Mouse (Mus musculus): ENCODE results near the gene Hivep1. TPM values are rescaled to one million over a fixed set of nuclear protein-coding genes. Genes with fewer than 3 reads are reported as not detected.

Hivep1 gene
- total and polyA plus RNA-seq, 3 experiments = 2.2 to 15.9 TPM; not detected in 1

GRCm38 (mm10) chr13:42052696-42053541, 1.1 kb downstream of the Hivep1 start (continued):
- TF ChIP-seq HCFC1 (IDR thresholded peaks at IDR 0.05; ENCODE audit: low read depth, low read length) = peak; percentile 40
- TF ChIP-seq NELFE (IDR thresholded peaks at IDR 0.05; ENCODE audit: low read depth, low read length) = peak; percentile 54; the same call in 1 of the 2 replicates
- TF ChIP-seq MYC (IDR thresholded peaks at IDR 0.05; ENCODE audit: low read depth, low read length) = no peak
- TF ChIP-seq USF2 (IDR thresholded peaks at IDR 0.05; ENCODE audit: borderline replicate concordance in 1 of 2, insufficient read depth in 1 of 2, low read depth in 1 of 2, low read length in 2 of 2) = peak; percentile 54 to 79
- peak; percentile 79 for TF ChIP-seq MAX (IDR thresholded peaks at IDR 0.05; ENCODE audit: low read length)
- peak; percentile 49; the same call in 1 of the 2 replicates for TF ChIP-seq ZNF384 (IDR thresholded peaks at IDR 0.05; ENCODE audit: low read depth, low read length)
- TF ChIP-seq RCOR1 (IDR thresholded peaks at IDR 0.05; ENCODE audit: low read depth, low read length) = no peak; the same call in 1 of the 2 replicates
- TF ChIP-seq MXI1 (IDR thresholded peaks at IDR 0.05; ENCODE audit: low read depth, low read length) = peak; percentile 47; the same call in 1 of the 2 replicates
- TF ChIP-seq SMC3 (IDR thresholded peaks at IDR 0.05; ENCODE audit: low read depth, low read length) = no peak
- TF ChIP-seq MEF2A (IDR thresholded peaks at IDR 0.05; ENCODE audit: extremely low read depth, insufficient replicate concordance, low read depth, low read length, poor library complexity, severe bottlenecking) = 0 out of 2 replicates have a peak, but pooled peaks have one; percentile 15
- no peak for TF ChIP-seq RAD21 (IDR thresholded peaks at IDR 0.05; ENCODE audit: low read depth, low read length)
- TF ChIP-seq TBP (IDR thresholded peaks at IDR 0.05; ENCODE audit: low read depth, low read length) = peak; percentile 97
- TF ChIP-seq POLR2AphosphoS5 (IDR thresholded peaks at IDR 0.05; ENCODE audit: borderline replicate concordance, low read depth, low read length) = no peak
- TF ChIP-seq GATA1 (IDR thresholded peaks at IDR 0.05; ENCODE audit: low read depth, low read length) = 0 out of 2 replicates have a peak, but pooled peaks have one; percentile 14
- TF ChIP-seq MYB (IDR thresholded peaks at IDR 0.05; ENCODE audit: low read depth, low read length) = no peak
- no peak for TF ChIP-seq EP300 (IDR thresholded peaks at IDR 0.05; ENCODE audit: low read depth in 1 of 2, low read length in 2 of 2)

- Histone ChIP-seq H3K9ac (ENCODE audit: control insufficient read depth, low read depth, low read length, poor library complexity, severe bottlenecking) (peak overlapping the region; percentile 78), H3K9me3 (replicated peaks; ENCODE audit: insufficient read depth, low read length) (no peaks in the 10 kb centered on the region), H3K36me3 (ENCODE audit: control insufficient read depth in 1 of 2, insufficient read depth in 2 of 2, low read length in 2 of 2) (peaks cover 0 to 24% of the 10 kb centered on the region in 2 experiments; a peak in 3 of 4 replicates), H3K79me2 (ENCODE audit: control insufficient read depth, insufficient read depth, low read length, poor library complexity) (peaks cover 3% of the 10 kb centered on the region; the same call in 1 of the 2 replicates), H3K4me1 (ENCODE audit: control insufficient read depth in 1 of 2, insufficient read depth in 2 of 2, low read length in 2 of 2) (peaks cover 7 to 16% of the 10 kb centered on the region in 2 experiments), H3K27me3 (ENCODE audit: control insufficient read depth in 1 of 2, insufficient read depth in 2 of 2, low read length in 2 of 2) (no peaks in the 10 kb centered on the region), H3K4me3 (ENCODE audit: control insufficient read depth in 1 of 2, insufficient read depth in 1 of 2, low read depth in 2 of 2, low read length in 2 of 2) (peak overlapping the region; percentile 63 to 74), H3K27ac (ENCODE audit: control insufficient read depth, low read depth, low read length) (peak overlapping the region; percentile 98)
- DNase-seq (ENCODE audit: low read depth, low spot score) = peak; percentile 63
- TF ChIP-seq TBP (IDR thresholded peaks at IDR 0.05; ENCODE audit: low read depth, low read length) = no peak
- TF ChIP-seq MAZ (IDR thresholded peaks at IDR 0.05; ENCODE audit: low read depth, low read length) = no peak
- TF ChIP-seq MYB (IDR thresholded peaks at IDR 0.05; ENCODE audit: low read depth, low read length) = no peak
- TF ChIP-seq JUND (IDR thresholded peaks at IDR 0.05; ENCODE audit: low read depth, low read length) = no peak
- TF ChIP-seq NRF1 (IDR thresholded peaks at IDR 0.05; ENCODE audit: insufficient read depth, low read depth, low read length, poor library complexity, severe bottlenecking) = no peak
- TF ChIP-seq MEF2A (IDR thresholded peaks at IDR 0.05; ENCODE audit: extremely low read depth, insufficient replicate concordance, low read depth, low read length, poor library complexity, severe bottlenecking) = no peak
- no peak for TF ChIP-seq TCF12 (IDR thresholded peaks at IDR 0.05; ENCODE audit: low read depth, low read length)
- no peak for TF ChIP-seq ELF1 (IDR thresholded peaks at IDR 0.05; ENCODE audit: low read depth, low read length)
- no peak for TF ChIP-seq TAL1 (IDR thresholded peaks at IDR 0.05; ENCODE audit: low read length)
- TF ChIP-seq USF2 (IDR thresholded peaks at IDR 0.05; ENCODE audit: borderline replicate concordance in 1 of 2, insufficient read depth in 1 of 2, low read depth in 1 of 2, low read length in 2 of 2) = no peak
- TF ChIP-seq UBTF (IDR thresholded peaks at IDR 0.05; ENCODE audit: borderline replicate concordance, insufficient read depth, low read depth, low read length) = no peak
- TF ChIP-seq KAT2A (conservative IDR thresholded peaks at IDR 0.05; ENCODE audit: low read depth, low read length) = no peak
- TF ChIP-seq GATA1 (IDR thresholded peaks at IDR 0.05; ENCODE audit: low read depth, low read length) = no peak
- TF ChIP-seq ZNF384 (IDR thresholded peaks at IDR 0.05; ENCODE audit: low read depth, low read length) = no peak
- TF ChIP-seq ZC3H11A (IDR thresholded peaks at IDR 0.05; ENCODE audit: low read depth, low read length) = no peak
- no peak for TF ChIP-seq MXI1 (IDR thresholded peaks at IDR 0.05; ENCODE audit: low read depth, low read length)
- TF ChIP-seq E2F4 (IDR thresholded peaks at IDR 0.05; ENCODE audit: borderline replicate concordance, low read depth, low read length) = no peak
- no peak for TF ChIP-seq RCOR1 (IDR thresholded peaks at IDR 0.05; ENCODE audit: low read depth, low read length)
- TF ChIP-seq SMC3 (IDR thresholded peaks at IDR 0.05; ENCODE audit: low read depth, low read length) = no peak
Observed at GRCm38 (mm10) chr13:42053656-42054055, 1.8 kb downstream of the Hivep1 start.
